Mouse (Mus musculus): ENCODE data around the gene Tas2r143.

DNA sequence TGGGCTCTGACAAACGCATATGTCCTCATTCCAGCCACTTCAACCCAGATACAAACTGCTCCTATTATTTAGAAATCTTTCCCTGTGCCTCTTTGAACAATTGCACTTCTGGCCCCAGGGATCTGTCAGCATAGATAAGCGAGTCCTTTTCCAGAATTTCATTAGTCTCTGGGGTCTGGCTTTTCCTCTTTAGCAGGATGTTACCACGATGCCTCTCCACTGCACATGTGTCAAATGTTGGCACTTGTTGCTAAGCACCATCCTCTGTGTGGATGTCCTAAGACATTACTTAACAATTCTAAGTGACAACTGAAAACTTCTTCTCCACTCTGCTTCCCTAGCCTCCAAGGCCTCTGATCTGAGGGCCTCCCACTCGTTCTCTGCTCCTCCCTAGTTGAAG is 24.0 kb upstream of the Tas2r143 start:
- TF ChIP-seq POLR2A (IDR thresholded peaks at IDR 0.05; ENCODE audit: insufficient read depth, low read depth, low read length) = no peak
- no peak for TF ChIP-seq CTCF (IDR thresholded peaks at IDR 0.05; ENCODE audit: insufficient read depth, low read depth, low read length)

Measured in olfactory bulb, adult 2 months (tissue).